Mouse (Mus musculus) limb, embryonic 13.5 days (tissue): ENCODE measurements around the gene Pcgf2. TPM values are rescaled to one million over a fixed set of nuclear protein-coding genes. Genes with fewer than 3 reads are reported as not detected.
A peak's percentile ranks its signal among the peaks of the same experiment; 100 is the strongest.

ENCODE experiments used
- ATAC-seq: fragments of 200-750 bp; cut with Nextera tagmentation; 2 replicates; pipeline ENCODE4 v1.8.0; 2017; ENCODE audit warnings: low read depth, moderate number of reproducible peaks, moderate TSS enrichment; ENCODE audit not compliant: low FRiP score
- H3K27ac ChIP-seq: fragments of 300-500 bp; sonication (generic); 2 replicates; pipeline ENCODE4 v1.5.1; 2015; ENCODE audit warnings: inconsistent platforms, mild to moderate bottlenecking, moderate library complexity
- H3K27me3 ChIP-seq: fragments of 300-500 bp; sonication (generic); 2 replicates; pipeline ENCODE4 v1.6.1; 2015; ENCODE audit warnings: mild to moderate bottlenecking, inconsistent platforms
- H3K36me3 ChIP-seq: fragments of 300-500 bp; sonication (generic); 2 replicates; pipeline ENCODE4 v1.6.1; 2015; ENCODE audit warnings: inconsistent platforms, mild to moderate bottlenecking, moderate library complexity
- H3K4me1 ChIP-seq: fragments of 300-500 bp; sonication (generic); 2 replicates; pipeline ENCODE4 v1.6.1; 2015; ENCODE audit warnings: inconsistent platforms
- H3K4me2 ChIP-seq: fragments of 300-500 bp; sonication (generic); replicated peaks from 2 replicates; pipeline ENCODE4 v1.6.1; 2015; ENCODE audit warnings: inconsistent platforms, mild to moderate bottlenecking, moderate library complexity
- H3K4me3 ChIP-seq: fragments of 300-500 bp; sonication (generic); 2 replicates; pipeline ENCODE4 v1.5.1; 2015; ENCODE audit warnings: moderate library complexity, mild to moderate bottlenecking, inconsistent platforms
- H3K9ac ChIP-seq: fragments of 300-500 bp; sonication (generic); 2 replicates; pipeline ENCODE4 v1.6.1; 2015; ENCODE audit warnings: mild to moderate bottlenecking, inconsistent platforms
- H3K9me3 ChIP-seq: fragments of 300-500 bp; sonication (generic); 2 replicates; pipeline ENCODE4 v1.6.1; 2016; ENCODE audit warnings: inconsistent platforms
- WGBS: fragments of 180-500 bp; shearing (Covaris S2); methylation state at CpG from one replicate; pipeline ENCODE4 v1.1.7; 2015; 5-methylcytosine and 5-hydroxymethylcytosine counted together
- polyA plus RNA-seq: library from polyadenylated mRNA; unstranded; fragments of >200 nt; fragmentation: Nextera tagmentation; extraction: Ambion mirVana; gene quantifications from 2 replicates; pipeline ENCODE4 v1.2.1, GENCODE M21; 2015

Gene Pcgf2
- polyA plus RNA-seq = 20.7 and 21.3 TPM in 2 replicates

DNA sequence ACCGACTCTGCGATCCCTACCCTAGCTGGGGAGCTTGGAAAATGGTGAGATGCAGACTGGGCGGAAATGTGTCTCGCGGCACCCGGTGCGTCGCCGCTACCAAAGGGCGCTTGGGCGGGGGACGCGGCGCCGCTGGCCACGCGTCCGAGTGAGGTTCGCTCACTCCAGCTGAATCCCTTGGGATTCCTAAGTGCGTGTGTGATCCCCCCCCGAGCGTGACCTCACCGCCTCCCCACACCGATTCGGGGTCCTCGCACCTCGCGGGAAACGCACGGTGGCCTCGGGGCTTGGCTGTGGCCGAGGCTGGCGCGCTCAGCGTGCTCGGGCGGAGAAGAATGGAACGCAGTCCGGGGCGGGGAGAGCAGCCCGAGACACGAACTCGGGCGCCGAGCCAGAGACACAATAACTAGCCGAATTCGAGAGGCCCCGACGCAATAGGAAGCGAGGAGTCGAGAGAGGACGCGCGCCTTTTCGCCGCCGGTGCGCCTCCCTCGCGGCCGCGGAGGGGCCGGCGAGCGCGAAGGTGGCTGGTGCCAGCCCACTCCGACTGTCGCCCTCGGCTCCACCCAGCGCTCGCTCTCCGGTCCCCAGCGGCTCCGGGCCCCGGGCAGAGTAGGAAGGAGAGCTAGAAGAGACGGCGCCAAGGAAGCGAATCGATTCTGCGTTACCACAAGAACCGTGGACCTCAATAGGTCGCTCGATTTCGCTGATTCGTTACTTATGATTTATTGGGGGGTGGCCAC is at the start of gene Pcgf2:
Gene Pcgf2, minus strand, starts transcription at position 495 of the 743 bp plus-strand sequence.
- H3K4me1 ChIP-seq = peaks cover 58% of the 10 kb centered on the region

DNA sequence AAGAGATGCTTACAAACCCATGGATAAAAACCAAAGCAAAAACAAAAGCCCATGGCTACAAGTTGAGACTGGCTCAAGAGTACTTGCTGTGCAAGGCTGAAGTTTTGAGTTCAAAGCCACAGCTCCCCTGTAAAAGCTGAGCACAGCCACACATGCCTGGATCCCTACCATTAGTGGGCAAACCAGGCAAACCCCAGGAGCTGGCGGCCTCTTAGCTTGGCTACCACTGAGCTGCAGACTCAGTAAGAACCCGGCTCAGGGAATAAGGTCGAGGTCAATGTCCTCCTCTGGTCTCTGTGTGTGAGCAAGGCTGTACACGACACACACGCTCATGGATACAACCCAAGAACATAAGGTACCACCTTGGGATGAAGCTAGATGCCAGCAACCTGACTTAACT is 48.2 kb upstream of the Pcgf2 start:
- Histone ChIP-seq H3K4me1 (peaks cover 4% of the 10 kb centered on the region), H3K27me3 (no peaks in the 10 kb centered on the region), H3K36me3 (peaks cover 76% of the 10 kb centered on the region), H3K4me3 (no peak overlapping the region), H3K4me2 (no peak overlapping the region), H3K9me3 (peaks cover 5% of the 10 kb centered on the region; the same call in 1 of the 2 replicates), H3K27ac (no peak overlapping the region), H3K9ac (no peak overlapping the region)
- 89% methylated on average over 5 of the region's 5 CpGs for WGBS
- ATAC-seq = no peak

More for the DNA sequence above, at the start of gene Pcgf2:
- Histone ChIP-seq H3K36me3 (peaks cover 6% of the 10 kb centered on the region; the same call in 1 of the 2 replicates), H3K4me2 (peak within 1 kb of the TSS; percentile 90), H3K27ac (peak within 1 kb of the TSS; percentile 99), H3K9me3 (no peaks in the 10 kb centered on the region), H3K4me3 (peak within 1 kb of the TSS; percentile 89), H3K27me3 (no peaks in the 10 kb centered on the region), H3K9ac (peak within 1 kb of the TSS; percentile 94)
- under 1% methylated on average over 85 of the region's 85 CpGs for WGBS
- peak; percentile 3 for ATAC-seq

DNA sequence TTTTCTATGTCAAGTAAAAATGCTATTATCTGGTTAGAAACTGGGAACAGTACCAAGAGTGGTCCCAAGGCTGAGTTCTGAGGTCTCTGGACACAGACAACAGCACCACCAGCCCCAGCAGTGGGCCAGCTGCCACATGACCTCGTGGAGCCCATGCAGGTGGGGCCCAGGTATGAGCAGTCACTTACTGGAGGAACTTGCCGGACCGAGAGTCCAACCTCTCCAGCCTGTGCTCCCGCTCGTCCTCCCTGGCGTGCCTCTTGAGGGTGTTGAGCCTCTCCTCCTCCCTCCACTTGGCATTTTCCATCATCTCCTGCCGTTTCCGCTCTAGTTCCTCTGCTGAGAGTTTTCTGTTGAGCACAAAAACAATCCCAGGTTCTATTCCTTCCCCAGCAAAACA is 47.5 kb upstream of the Pcgf2 start:
- Histone ChIP-seq H3K4me3 (no peak overlapping the region), H3K4me1 (peaks cover 11% of the 10 kb centered on the region), H3K9ac (no peak overlapping the region), H3K27me3 (no peaks in the 10 kb centered on the region), H3K36me3 (peaks cover 69% of the 10 kb centered on the region), H3K4me2 (no peak overlapping the region), H3K27ac (no peak overlapping the region), H3K9me3 (peaks cover 5% of the 10 kb centered on the region; the same call in 1 of the 2 replicates)
- ATAC-seq = no peak
- 90% methylated on average over 8 of the region's 8 CpGs for WGBS

DNA sequence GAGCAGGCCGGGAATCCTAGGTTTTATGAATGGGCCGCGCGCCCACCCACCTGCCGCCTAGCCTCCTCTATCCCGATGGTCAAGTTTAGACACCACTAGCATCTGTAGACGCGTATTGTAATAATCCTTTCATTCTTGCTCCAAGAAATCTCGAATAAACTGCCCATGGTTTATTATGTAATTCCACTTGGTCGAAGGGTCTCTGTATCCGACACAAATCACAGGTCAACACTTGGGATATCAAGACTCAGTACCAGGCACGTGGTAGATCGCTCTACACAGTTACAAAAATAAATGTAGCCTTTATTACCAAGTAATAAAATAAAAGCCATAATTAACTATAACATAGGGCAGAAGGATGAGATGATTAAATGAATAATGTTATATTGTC is 45.0 kb upstream of the Pcgf2 start:
- H3K9me3 ChIP-seq = no peaks in the 10 kb centered on the region
- H3K4me3 ChIP-seq = peak overlapping the region; percentile 81
- H3K4me2 ChIP-seq = peak overlapping the region; percentile 56
- ATAC-seq = no peak
- no peaks in the 10 kb centered on the region for H3K27me3 ChIP-seq
- no peak overlapping the region for H3K27ac ChIP-seq
- 10% methylated on average over 13 of the region's 13 CpGs for whole genome bisulfite sequencing
- H3K4me1 ChIP-seq = peaks cover 18% of the 10 kb centered on the region
- peaks cover 46% of the 10 kb centered on the region for H3K36me3 ChIP-seq
- H3K9ac ChIP-seq = no peak overlapping the region

DNA sequence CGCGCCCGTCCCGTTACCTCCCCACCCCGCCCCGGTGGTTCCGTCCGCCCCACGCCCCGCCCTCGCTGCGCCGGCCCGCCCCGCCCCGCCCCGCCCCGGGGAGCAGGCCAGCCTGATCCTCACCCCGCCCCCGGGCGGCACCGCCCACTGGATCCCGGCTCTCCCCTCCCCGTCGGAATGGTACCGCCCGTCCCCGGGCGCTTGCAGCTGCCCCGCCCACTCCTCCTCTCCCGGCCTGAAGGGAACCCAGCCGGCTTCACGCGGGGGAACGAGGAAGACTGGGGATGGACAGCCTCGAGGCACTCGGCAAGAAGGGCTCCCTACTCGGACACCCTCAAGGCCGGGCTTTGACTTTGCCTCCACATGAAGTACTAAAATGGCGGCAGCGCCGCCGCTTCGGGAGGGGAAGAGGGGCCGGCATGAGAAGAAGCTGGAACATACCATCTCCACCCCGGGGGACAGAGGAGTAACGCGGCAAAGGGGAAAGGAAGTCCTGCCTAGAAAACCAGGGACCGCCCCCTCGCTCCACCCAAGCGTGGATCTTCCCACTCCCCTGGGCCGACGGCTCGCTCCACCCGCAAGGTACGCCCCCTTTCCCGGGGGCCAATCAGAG is 44.5 kb upstream of the Pcgf2 start:
- peak overlapping the region; percentile 86 for H3K9ac ChIP-seq
- H3K27me3 ChIP-seq = no peaks in the 10 kb centered on the region
- under 1% methylated on average over 31 of the region's 57 CpGs for WGBS
- peaks cover 41% of the 10 kb centered on the region for H3K36me3 ChIP-seq
- peak overlapping the region; percentile 81 for H3K4me3 ChIP-seq
- ATAC-seq = peak; percentile 96
- peak overlapping the region; percentile 92 for H3K27ac ChIP-seq
- H3K9me3 ChIP-seq = no peaks in the 10 kb centered on the region
- H3K4me1 ChIP-seq = peaks cover 18% of the 10 kb centered on the region
- peak overlapping the region; percentile 88 for H3K4me2 ChIP-seq

DNA sequence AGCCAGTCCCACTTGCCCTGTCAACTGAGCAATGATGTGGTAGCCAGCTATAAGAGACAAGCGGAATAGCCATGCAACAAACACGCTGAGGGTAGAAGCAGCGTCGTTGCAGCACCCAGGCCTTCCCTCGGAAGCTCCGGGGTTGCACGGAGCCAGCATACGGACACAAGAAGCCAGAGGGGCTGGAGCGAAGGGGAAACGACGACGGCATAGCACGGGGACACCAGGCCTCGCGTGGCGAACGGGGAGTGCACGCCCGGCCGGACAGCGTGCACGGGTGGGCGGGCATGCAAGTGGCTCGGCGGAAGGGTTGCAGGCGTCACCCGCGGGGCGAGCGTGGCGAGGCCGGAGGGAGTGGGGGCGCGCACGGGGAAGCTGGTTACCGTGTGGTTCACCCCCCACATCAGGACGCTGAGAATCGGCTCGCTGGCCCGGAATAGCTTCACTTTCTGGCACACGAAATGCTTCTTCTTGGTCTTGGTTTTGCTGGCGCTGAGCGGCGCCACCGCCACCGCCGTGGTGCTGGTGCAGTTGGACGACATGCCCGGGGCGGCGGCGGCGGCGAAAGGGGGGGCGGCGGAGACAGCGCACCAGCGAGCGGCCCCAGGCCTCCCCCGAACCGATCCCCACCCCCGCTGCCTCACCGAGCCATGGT is 43.9 kb upstream of the Pcgf2 start, which contains the start of gene Pip4k2b:
Gene Pip4k2b, minus strand, starts transcription at position 642 of the 655 bp plus-strand sequence.
- H3K27ac ChIP-seq = peak within 1 kb of the TSS; percentile 92
- ATAC-seq = peak; percentile 57
- under 1% methylated on average over 56 of the region's 63 CpGs for WGBS
- H3K9ac ChIP-seq = peak within 1 kb of the TSS; percentile 86
- peak within 1 kb of the TSS; percentile 81 for H3K4me3 ChIP-seq
- H3K36me3 ChIP-seq = peaks cover 35% of the 10 kb centered on the region
- peaks cover under 1% of the 10 kb centered on the region; the same call in 1 of the 2 replicates for H3K9me3 ChIP-seq
- no peaks in the 10 kb centered on the region for H3K27me3 ChIP-seq
- peak within 1 kb of the TSS; percentile 88 for H3K4me2 ChIP-seq
- H3K4me1 ChIP-seq = peaks cover 18% of the 10 kb centered on the region

DNA sequence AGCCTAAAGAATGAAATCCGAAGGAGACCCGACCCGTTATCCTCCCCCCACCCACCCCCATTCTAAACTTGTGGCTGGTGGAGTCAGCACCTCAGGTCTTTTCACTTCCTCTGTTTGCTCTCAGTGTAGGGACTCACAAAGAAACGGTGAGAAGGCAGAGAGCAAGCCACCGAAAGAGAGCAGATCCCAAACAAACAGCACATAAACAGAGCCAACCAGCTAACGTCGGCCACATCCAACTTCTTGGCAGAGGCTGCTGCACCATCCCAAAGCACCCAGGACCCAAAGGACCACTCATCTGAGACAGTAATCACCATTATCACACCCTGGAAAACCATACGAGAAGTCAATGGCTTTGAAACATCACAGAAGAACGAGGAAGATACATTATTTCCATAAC is 43.1 kb upstream of the Pcgf2 start:
- Histone ChIP-seq H3K27ac (peak overlapping the region; percentile 81; the same call in 1 of the 2 replicates), H3K4me3 (peak overlapping the region; percentile 81), H3K36me3 (peaks cover 28% of the 10 kb centered on the region), H3K4me2 (peak overlapping the region; percentile 88), H3K27me3 (no peaks in the 10 kb centered on the region), H3K9ac (peak overlapping the region; percentile 86), H3K4me1 (peaks cover 18% of the 10 kb centered on the region), H3K9me3 (peaks cover 3% of the 10 kb centered on the region; the same call in 1 of the 2 replicates)
- no peak for ATAC-seq
- WGBS = 38% methylated on average over 9 of the region's 9 CpGs

DNA sequence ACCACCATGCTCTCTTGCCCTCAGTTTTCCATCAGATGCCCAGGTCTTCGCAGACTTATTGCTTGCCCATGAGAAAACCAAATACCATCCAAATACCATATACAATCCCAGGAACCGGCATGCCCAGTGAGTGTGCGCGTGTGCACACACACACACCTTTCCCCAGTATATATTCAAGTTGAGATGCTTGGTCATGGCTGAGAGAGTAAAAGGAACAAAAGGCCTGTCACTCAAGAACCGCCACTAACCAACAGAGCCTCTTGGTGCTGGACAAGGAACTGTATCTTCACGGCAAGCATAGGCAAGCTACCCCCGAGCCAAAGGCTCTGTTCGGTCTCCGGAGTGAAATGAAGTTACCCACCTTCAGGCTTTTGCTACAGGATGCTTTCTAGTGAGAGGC is 42.3 kb upstream of the Pcgf2 start:
- 91% methylated on average over 9 of the region's 9 CpGs for WGBS
- Histone ChIP-seq H3K36me3 (peaks cover 19% of the 10 kb centered on the region), H3K4me3 (peak overlapping the region; percentile 81), H3K9me3 (peaks cover 3% of the 10 kb centered on the region; the same call in 1 of the 2 replicates), H3K27me3 (no peaks in the 10 kb centered on the region), H3K4me2 (peak overlapping the region; percentile 88), H3K27ac (no peak overlapping the region), H3K9ac (peak overlapping the region; percentile 86), H3K4me1 (peaks cover 23% of the 10 kb centered on the region)
- ATAC-seq = no peak

DNA sequence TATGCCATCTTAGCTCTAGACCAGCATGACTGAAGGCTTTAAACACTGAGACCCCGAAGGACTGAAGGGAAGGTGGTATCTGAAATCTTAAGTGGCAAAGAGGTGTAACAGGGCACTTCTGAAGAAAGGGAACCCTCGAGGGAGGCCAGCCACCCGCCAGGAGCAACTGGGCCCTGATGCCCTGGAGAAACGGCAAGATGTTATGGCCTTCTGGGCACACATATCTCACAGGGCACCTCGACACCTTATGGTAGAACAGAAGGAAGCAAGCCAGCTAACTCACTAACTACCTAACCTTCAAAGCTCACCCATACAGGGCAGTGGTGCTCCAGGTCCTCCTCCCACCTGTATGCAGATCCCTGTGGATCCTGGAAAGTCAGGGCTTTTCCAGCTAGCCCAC is 41.9 kb upstream of the Pcgf2 start:
- Histone ChIP-seq H3K36me3 (peaks cover 15% of the 10 kb centered on the region), H3K9me3 (peaks cover 3% of the 10 kb centered on the region; the same call in 1 of the 2 replicates), H3K9ac (no peak overlapping the region), H3K4me2 (peak overlapping the region; percentile 88; the same call in 1 of the 2 replicates), H3K27ac (no peak overlapping the region), H3K4me1 (peaks cover 27% of the 10 kb centered on the region), H3K4me3 (no peak overlapping the region; the same call in 1 of the 2 replicates), H3K27me3 (no peaks in the 10 kb centered on the region)
- WGBS = 94% methylated on average over 5 of the region's 5 CpGs
- no peak for ATAC-seq

DNA sequence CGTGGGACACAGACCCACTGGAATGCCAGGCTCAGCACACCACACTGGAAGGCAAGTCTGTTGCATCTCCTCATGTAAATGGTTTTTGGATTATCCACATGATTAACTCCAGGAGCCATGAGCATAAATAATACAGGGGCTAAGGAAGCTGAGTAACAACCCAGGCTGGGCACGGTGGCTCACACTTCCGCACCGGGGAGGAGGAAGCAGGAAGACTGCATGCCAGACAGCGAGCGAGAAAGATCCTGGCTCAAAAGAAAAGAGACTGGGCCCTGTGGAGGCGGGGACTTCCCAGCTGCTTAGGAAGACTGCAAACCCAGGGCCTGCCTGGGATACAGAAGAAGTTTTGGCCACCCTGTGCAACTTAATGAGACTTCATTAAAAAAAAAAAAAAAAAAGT is 39.9 kb upstream of the Pcgf2 start:
- no peak overlapping the region; the same call in 1 of the 2 replicates for H3K27ac ChIP-seq
- H3K4me1 ChIP-seq = peaks cover 27% of the 10 kb centered on the region
- no peaks in the 10 kb centered on the region for H3K27me3 ChIP-seq
- H3K9ac ChIP-seq = peak overlapping the region; percentile 19; the same call in 1 of the 2 replicates
- whole genome bisulfite sequencing = 52% methylated on average over 7 of the region's 7 CpGs
- no peak overlapping the region for H3K4me2 ChIP-seq
- no peak for ATAC-seq
- peaks cover 5% of the 10 kb centered on the region; the same call in 1 of the 2 replicates for H3K36me3 ChIP-seq
- no peak overlapping the region for H3K4me3 ChIP-seq
- peaks cover 3% of the 10 kb centered on the region; the same call in 1 of the 2 replicates for H3K9me3 ChIP-seq

DNA sequence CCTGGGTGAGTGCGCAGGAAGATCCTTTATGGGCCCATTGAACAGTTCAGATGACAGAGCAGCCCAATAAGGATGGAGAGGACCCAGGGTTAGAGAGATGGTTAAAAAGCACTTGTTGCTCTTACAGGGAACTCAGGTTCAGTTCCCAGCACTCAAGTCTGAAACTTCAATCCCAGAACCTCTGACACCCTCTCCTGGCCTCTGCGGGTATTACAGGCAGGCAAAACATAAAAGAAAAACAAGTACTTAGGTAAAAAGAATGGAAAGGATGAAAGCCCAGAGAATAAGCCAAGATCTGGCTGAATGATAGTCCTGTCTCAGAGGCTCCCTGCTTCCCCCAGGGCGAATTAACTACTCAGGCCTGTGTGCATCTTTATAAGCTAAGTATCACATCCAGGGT is 38.9 kb upstream of the Pcgf2 start:
- no peak overlapping the region for H3K4me3 ChIP-seq
- ATAC-seq = no peak
- H3K9me3 ChIP-seq = peaks cover 3% of the 10 kb centered on the region; the same call in 1 of the 2 replicates
- no peak overlapping the region for H3K9ac ChIP-seq
- H3K27ac ChIP-seq = no peak overlapping the region
- H3K36me3 ChIP-seq = peaks cover 5% of the 10 kb centered on the region; the same call in 1 of the 2 replicates
- 91% methylated on average over 3 of the region's 3 CpGs for WGBS
- no peaks in the 10 kb centered on the region for H3K27me3 ChIP-seq
- no peak overlapping the region for H3K4me2 ChIP-seq
- H3K4me1 ChIP-seq = peaks cover 29% of the 10 kb centered on the region
